Mouse (Mus musculus): ENCODE measurements around the gene Nuf2. TPM values are rescaled to one million over a fixed set of nuclear protein-coding genes. Genes with fewer than 3 reads are reported as not detected.

Nuf2 gene
- total and polyA plus RNA-seq, 2 experiments from 2014 or later = 5.9 to 13.0 TPM

DNA sequence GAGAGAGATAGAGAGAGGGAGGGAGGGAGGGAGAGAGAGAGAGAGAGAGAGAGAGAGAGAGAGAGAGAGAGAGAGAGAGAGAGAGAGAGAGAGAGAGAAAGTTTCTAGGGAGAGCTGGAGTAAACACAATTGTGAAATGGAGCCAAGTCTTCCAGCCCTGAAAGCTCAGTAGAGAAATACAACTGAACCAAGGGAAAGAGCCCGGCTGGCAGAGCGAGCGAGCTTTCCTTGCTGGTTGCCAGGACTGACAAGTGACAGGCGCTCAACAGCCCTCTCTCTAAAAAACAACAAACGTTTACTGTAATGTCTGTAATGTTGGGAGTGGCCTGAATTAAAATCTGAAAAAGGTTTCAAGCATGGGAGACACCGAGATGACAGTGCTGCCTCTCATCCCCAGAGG lies 24.9 kb downstream of the Nuf2 start:
- no peak overlapping the region for H3K4me2 ChIP-seq (ENCODE audit: low read depth, low read length)
- H3K4me1 ChIP-seq (ENCODE audit: insufficient read depth, low read length) = no peaks in the 10 kb centered on the region
- ATAC-seq (no peak), DNase-seq (ENCODE audit: low spot score) (no peak)
- H3K4me3 ChIP-seq (ENCODE audit: low read length) = no peak overlapping the region
- H3K27me3 ChIP-seq (ENCODE audit: insufficient read depth, low read length) = no peaks in the 10 kb centered on the region
- WGBS = 78% methylated on average over 6 of the region's 6 CpGs
- H3K9ac ChIP-seq (replicated peaks; ENCODE audit: low read length) = no peak overlapping the region
- TF ChIP-seq CTCF (IDR thresholded peaks at IDR 0.05; ENCODE audit: low read depth) = no peak
- no peak overlapping the region for H3K27ac ChIP-seq
- H3K9me3 ChIP-seq (ENCODE audit: low read length) = no peaks in the 10 kb centered on the region
- H3K36me3 ChIP-seq (ENCODE audit: insufficient read depth, low read length) = no peaks in the 10 kb centered on the region

GRCm38 (mm10) chr1:169502876-169503275 lies 28.4 kb downstream of the Nuf2 start:
- Histone ChIP-seq H3K4me1 (ENCODE audit: insufficient read depth, low read length) (no peaks in the 10 kb centered on the region), H3K9me3 (ENCODE audit: low read length) (no peaks in the 10 kb centered on the region), H3K27me3 (ENCODE audit: insufficient read depth, low read length) (no peaks in the 10 kb centered on the region), H3K4me3 (ENCODE audit: low read length) (no peak overlapping the region), H3K36me3 (ENCODE audit: insufficient read depth, low read length) (no peaks in the 10 kb centered on the region), H3K27ac (no peak overlapping the region), H3K9ac (replicated peaks; ENCODE audit: low read length) (no peak overlapping the region), H3K4me2 (ENCODE audit: low read depth, low read length) (no peak overlapping the region)
- 90% methylated on average over 3 of the region's 3 CpGs for WGBS
- ATAC-seq (no peak), DNase-seq (ENCODE audit: low spot score) (no peak)
- no peak for TF ChIP-seq CTCF (IDR thresholded peaks at IDR 0.05; ENCODE audit: low read depth)

GRCm38 (mm10) chr1:169495621-169496020 lies 35.6 kb downstream of the Nuf2 start:
- DNase-seq (ENCODE audit: low spot score) (peak; percentile 93), ATAC-seq (no peak)
- Histone ChIP-seq H3K4me1 (ENCODE audit: insufficient read depth, low read length) (no peaks in the 10 kb centered on the region), H3K4me2 (ENCODE audit: low read depth, low read length) (no peak overlapping the region), H3K9me3 (ENCODE audit: low read length) (no peaks in the 10 kb centered on the region), H3K27me3 (ENCODE audit: insufficient read depth, low read length) (no peaks in the 10 kb centered on the region), H3K27ac (no peak overlapping the region), H3K36me3 (ENCODE audit: insufficient read depth, low read length) (no peaks in the 10 kb centered on the region), H3K4me3 (ENCODE audit: low read length) (no peak overlapping the region), H3K9ac (replicated peaks; ENCODE audit: low read length) (no peak overlapping the region)
- peak; percentile 87 for TF ChIP-seq CTCF (IDR thresholded peaks at IDR 0.05; ENCODE audit: low read depth)
- 44% methylated on average over 8 of the region's 8 CpGs for WGBS

DNA sequence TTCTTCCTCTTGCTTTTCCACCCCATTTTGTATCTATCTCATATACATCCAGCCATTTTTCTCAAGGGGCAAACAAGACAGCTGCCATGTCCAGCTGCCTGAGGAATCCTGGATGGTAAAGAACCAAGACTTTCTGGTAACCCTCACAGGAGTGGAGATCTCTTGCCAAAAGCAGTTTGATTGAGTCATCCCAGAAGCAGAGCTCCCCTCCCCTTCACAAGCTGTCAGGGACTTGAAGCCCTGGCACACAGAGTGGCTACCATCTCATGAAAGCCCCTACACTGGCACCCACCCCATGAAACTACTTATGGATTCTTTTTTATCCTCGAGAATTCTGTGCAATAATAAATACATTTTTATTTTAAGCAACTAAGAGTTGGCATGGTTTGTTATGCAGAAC lies 39.7 kb downstream of the Nuf2 start:
- ATAC-seq = no peak
- H3K9me3 ChIP-seq (ENCODE audit: low read length) = no peaks in the 10 kb centered on the region

DNA sequence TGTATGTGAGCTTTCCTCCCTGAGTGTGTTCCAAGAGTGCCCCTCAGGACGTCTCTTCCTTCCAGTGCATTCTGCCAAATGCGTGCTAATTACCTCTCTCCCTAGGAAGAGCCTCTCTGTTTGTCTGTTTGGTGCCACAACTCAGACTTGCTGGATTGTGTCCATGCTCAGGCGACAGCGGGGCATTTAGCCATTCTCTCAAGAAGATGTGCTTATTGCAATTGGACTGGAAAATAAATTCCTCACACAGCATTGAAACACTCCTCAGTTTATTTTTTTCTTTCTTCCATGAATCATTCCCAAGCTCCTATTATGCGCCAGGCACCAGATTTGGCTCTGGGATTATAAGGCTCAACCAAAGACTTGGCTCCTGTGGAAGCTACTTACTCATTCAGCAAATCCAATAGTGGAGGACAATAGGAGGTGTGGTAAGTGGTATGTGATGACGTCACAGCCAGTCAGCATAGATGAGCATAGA lies 45.8 kb downstream of the Nuf2 start:
- Histone ChIP-seq H3K36me3 (ENCODE audit: insufficient read depth, low read length) (no peaks in the 10 kb centered on the region), H3K9me3 (ENCODE audit: low read length) (no peaks in the 10 kb centered on the region), H3K4me3 (ENCODE audit: low read length) (no peak overlapping the region), H3K4me1 (ENCODE audit: insufficient read depth, low read length) (peaks cover 8% of the 10 kb centered on the region; the same call in 1 of the 2 replicates), H3K4me2 (ENCODE audit: low read depth, low read length) (no peak overlapping the region), H3K9ac (replicated peaks; ENCODE audit: low read length) (no peak overlapping the region), H3K27me3 (ENCODE audit: insufficient read depth, low read length) (no peaks in the 10 kb centered on the region), H3K27ac (peak overlapping the region; percentile 75)
- TF ChIP-seq CTCF (IDR thresholded peaks at IDR 0.05; ENCODE audit: low read depth) = no peak
- peak; percentile 91 for ATAC-seq
- WGBS = 26% methylated on average over 6 of the region's 6 CpGs
- peak; percentile 84 for DNase-seq (ENCODE audit: low spot score)

More for the DNA sequence above, 39.7 kb downstream of the Nuf2 start:
- Histone ChIP-seq H3K36me3 (ENCODE audit: insufficient read depth, low read length) (no peaks in the 10 kb centered on the region), H3K4me2 (ENCODE audit: low read depth, low read length) (no peak overlapping the region), H3K9ac (replicated peaks; ENCODE audit: low read length) (no peak overlapping the region), H3K4me3 (ENCODE audit: low read length) (no peak overlapping the region), H3K27me3 (ENCODE audit: insufficient read depth, low read length) (no peaks in the 10 kb centered on the region), H3K27ac (no peak overlapping the region), H3K4me1 (ENCODE audit: insufficient read depth, low read length) (no peaks in the 10 kb centered on the region)
- 66% methylated on average over 1 of the region's 1 CpGs for WGBS
- TF ChIP-seq CTCF (IDR thresholded peaks at IDR 0.05; ENCODE audit: low read depth) = no peak
- DNase-seq (ENCODE audit: low spot score) = no peak

DNA sequence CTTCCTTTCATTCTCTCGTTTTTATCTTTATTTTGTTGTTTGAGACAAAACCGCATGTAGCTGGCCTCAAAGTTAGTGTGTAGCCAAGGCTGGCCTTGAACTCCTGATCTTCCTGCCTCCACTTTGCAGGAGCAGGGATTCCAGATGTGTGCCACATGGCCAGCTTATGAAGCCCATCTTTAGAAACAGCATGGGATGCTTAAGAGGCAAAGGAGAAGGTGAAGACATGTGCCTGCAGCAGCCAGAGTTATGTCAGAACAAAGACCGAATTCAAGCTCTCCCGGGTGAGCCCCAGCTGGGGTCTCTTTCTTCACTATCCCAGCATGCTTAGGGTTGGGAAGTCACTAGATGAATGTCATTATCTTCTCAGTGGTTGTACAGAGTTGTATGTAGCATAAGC lies 46.7 kb downstream of the Nuf2 start:
- peaks cover 8% of the 10 kb centered on the region; the same call in 1 of the 2 replicates for H3K4me1 ChIP-seq (ENCODE audit: insufficient read depth, low read length)
- H3K4me2 ChIP-seq (ENCODE audit: low read depth, low read length) = no peak overlapping the region
- peak overlapping the region; percentile 75 for H3K27ac ChIP-seq
- H3K36me3 ChIP-seq (ENCODE audit: insufficient read depth, low read length) = no peaks in the 10 kb centered on the region
- peak; percentile 24 for DNase-seq (ENCODE audit: low spot score)
- WGBS = 49% methylated on average over 4 of the region's 4 CpGs
- no peaks in the 10 kb centered on the region for H3K27me3 ChIP-seq (ENCODE audit: insufficient read depth, low read length)
- H3K9me3 ChIP-seq (ENCODE audit: low read length) = no peaks in the 10 kb centered on the region
- peak; percentile 22; the same call in 1 of the 2 replicates for ATAC-seq
- TF ChIP-seq CTCF (IDR thresholded peaks at IDR 0.05; ENCODE audit: low read depth) = no peak
- H3K9ac ChIP-seq (replicated peaks; ENCODE audit: low read length) = no peak overlapping the region
- no peak overlapping the region for H3K4me3 ChIP-seq (ENCODE audit: low read length)

DNA sequence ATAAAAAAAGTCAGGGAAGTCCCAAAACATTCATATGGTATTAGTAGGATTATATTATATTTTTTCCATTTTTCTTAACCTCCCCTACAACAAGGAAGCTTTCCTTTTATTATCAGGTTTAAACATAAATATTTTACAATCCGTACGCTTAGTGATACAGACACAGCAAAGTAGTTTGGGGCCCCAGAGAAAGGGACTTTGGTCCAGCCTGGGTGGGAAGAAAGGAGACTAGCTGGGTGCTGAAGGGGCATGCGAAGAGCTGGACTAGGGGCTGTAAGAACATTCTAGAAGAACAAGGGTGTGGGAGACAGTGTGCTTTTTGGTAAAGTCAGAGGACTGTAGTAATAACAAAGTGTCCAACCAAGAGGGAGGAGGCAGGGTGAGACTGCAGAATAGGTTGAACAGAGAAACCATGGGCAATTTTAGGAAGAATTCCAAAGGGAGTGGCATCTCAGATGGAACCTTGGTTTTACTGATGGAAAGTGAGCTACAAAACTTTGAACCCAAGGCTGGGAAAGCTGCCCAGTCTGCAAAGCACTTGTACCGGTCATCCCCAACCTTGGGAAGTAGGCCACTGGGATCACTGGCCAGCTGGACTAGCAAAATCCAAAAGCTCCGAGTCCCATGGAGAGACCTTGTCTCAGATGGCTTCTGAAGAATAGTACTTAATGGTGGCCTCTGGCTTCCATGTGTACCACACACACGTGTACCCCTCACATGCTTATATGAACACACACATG lies 48.5 kb downstream of the Nuf2 start:
- H3K27ac ChIP-seq = no peak overlapping the region
- H3K4me3 ChIP-seq (ENCODE audit: low read length) = no peak overlapping the region
- no peak for ATAC-seq
- no peak for DNase-seq (ENCODE audit: low spot score)
- 96% methylated on average over 6 of the region's 6 CpGs for WGBS
- H3K4me2 ChIP-seq (ENCODE audit: low read depth, low read length) = no peak overlapping the region
- H3K36me3 ChIP-seq (ENCODE audit: insufficient read depth, low read length) = no peaks in the 10 kb centered on the region
- no peaks in the 10 kb centered on the region for H3K9me3 ChIP-seq (ENCODE audit: low read length)
- no peak overlapping the region for H3K9ac ChIP-seq (replicated peaks; ENCODE audit: low read length)
- TF ChIP-seq CTCF (IDR thresholded peaks at IDR 0.05; ENCODE audit: low read depth) = no peak
- H3K4me1 ChIP-seq (ENCODE audit: insufficient read depth, low read length) = peaks cover 8% of the 10 kb centered on the region; the same call in 1 of the 2 replicates
- H3K27me3 ChIP-seq (ENCODE audit: insufficient read depth, low read length) = no peaks in the 10 kb centered on the region
